Mouse (Mus musculus): ENCODE measurements around the gene Olfr509.

Olfr509 gene

DNA sequence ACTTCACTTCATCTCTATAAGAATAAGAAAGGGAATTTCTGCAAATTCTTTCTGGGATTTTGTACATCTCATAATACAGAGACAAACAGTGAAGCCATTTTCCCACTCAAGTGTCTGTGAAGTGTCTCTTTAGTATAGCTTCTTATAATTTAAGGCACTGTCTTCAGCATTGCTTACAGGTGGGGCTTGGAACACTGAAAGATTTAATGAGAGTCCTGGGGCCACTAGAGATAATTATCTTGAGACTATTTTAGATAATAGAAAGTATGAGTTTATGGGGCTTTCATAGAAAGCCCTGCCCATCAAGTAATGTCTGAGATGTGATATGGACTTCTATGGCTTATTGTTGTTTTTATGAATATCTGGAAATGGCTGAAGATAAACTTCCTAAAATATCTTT, at the start of gene Olfr509:
Gene Olfr509 (minus strand): TSS at position 101 of the 400 bp plus-strand sequence.
- TF ChIP-seq GATA4 (IDR thresholded peaks at IDR 0.05; ENCODE audit: insufficient replicate concordance, low read length) = no peak

DNA sequence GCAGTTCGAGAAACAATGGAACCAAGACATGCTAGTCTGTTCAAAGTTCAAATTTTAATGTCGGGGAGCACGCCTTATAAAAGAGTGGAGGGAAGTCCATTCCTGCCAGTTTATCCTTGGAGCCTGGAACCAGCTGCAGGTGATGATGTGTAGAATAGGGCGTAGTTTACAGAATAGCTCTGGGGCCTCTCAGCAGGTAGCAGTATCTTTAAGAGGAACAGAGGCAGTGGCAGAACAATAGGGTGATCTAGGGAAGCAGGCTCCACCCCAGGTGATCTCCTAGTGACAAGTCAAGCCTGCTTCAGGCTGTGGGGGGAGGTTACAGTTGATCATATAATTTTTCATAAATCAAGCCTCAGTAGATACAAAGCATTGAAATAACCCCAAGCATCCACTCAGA, 27.2 kb upstream of the Olfr509 start:
- TF ChIP-seq GATA4 (IDR thresholded peaks at IDR 0.05; ENCODE audit: insufficient replicate concordance, low read length) = no peak

DNA sequence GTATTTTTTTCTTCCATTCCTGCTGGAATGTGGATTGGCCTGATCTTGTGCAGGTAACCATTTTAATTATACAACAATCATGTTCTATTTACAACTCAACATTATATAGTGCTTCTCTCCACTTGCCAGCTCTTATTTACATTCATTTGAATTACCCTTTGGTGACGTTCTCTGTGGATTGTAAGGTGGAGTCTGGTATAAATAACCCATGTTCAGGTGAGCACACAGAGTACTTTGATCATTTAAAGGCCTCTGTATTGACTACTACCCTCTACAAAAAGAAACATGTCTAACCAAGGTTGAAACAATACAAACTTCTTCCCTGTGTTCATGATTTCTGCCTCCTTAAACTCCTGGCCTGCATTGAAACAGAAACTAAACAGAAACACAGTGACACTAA, 19.4 kb upstream of the Olfr509 start:
- no peak for TF ChIP-seq GATA4 (IDR thresholded peaks at IDR 0.05; ENCODE audit: insufficient replicate concordance, low read length)

DNA sequence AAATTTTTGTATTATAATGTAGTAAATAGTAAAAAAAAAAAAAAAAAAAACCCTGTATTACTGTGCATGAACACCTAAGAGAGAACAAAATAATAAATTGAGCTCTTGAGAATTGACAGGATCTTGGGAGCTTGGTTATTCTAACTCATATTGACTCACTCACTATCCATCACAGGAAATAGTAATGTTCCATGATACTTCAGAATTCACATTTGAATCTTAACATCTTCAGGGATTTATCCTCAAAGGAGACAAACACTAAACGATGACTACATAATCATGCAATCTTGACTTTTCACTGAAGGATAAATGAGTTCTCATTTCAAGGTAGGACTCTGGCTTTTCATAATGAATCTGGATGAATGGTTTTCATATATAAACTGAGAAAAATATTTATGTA, 14.4 kb upstream of the Olfr509 start, which contains the start of gene Olfr510:
Gene Olfr510 (plus strand): TSS at position 301 of the 400 bp plus-strand sequence.
- TF ChIP-seq GATA4 (IDR thresholded peaks at IDR 0.05; ENCODE audit: insufficient replicate concordance, low read length) = no peak

DNA sequence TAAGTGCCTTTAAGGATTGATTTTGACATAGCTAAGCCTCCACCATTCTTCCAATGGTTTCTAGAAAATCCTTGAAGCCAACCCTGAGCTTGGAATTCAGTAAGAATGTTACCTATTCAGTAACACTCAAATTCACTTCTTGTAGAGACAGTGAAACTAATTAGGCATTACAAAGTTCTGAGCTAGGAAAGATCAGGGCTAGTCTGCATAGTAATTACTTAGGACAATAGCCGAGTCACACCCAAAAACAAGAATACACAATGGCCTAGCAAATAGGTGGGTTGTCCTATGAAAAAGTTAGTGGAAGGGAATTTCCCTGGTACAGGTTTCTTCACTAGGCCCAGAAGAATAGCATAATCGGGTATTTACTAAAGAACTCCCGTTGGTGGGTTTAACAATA, 10.7 kb upstream of the Olfr509 start:
- no peak for TF ChIP-seq GATA4 (IDR thresholded peaks at IDR 0.05; ENCODE audit: insufficient replicate concordance, low read length)

DNA sequence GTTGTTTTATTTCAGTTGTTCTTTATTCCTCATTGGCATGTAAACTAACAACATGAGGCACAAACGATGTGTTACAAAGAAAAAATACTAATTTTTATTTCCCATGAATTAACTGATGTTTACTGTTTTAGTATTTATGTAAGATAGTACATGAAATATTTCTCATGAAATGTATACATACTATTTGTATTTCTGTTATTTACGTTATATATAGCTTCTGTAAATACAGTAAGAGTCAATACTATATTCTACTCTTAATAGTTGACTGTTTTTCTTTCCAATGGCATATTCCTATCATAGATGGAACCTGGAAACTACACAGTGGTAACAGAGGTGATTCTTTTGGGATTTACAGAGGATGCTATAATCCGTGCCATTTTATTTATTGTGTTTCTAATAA, 22.0 kb downstream of the Olfr509 start, which contains the start of gene Olfr508:
Gene Olfr508 (plus strand): TSS at position 301 of the 400 bp plus-strand sequence.
- TF ChIP-seq GATA4 (IDR thresholded peaks at IDR 0.05; ENCODE audit: insufficient replicate concordance, low read length) = no peak

DNA sequence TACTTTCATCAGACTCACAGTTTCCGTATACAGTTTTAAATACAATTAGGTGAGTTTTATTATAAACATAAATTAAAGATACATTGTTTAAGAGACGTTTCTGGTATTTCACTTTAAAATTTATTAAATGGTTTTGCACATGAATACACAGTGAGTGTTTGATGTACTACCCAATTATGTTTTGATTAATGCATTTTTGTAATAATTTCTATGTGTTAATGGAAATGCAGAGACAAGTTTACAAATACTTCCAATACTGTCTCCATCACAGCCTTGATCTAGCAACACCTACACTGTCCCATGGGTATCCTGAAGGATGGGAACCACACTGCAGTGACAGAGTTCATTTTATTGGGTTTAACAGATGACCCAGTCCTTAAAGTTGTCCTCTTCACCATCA, 30.2 kb downstream of the Olfr509 start, which contains the start of gene Olfr507:
Gene Olfr507 (plus strand): TSS at position 301 of the 400 bp plus-strand sequence.
- no peak for TF ChIP-seq GATA4 (IDR thresholded peaks at IDR 0.05; ENCODE audit: insufficient replicate concordance, low read length)

DNA sequence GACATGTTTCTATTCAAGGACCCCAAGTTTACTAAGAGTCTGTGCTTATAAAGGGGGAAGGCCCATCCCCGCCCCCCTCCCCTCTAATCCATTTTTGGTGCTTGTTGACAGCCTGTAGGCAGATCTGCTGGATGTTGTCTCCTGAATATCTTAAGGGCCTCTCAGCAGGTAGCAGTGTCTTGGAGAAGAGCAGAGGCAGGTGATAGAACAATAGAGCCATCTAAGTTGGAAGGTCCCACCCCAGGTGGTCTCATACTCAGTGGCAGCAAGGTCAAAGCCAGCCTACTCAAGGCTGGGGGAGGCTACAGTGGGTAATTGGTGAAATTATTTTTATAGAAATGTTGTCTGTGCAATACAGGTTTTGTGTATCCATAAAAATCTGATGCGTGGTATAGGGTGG, 37.6 kb downstream of the Olfr509 start:
- TF ChIP-seq GATA4 (IDR thresholded peaks at IDR 0.05; ENCODE audit: insufficient replicate concordance, low read length) = no peak

DNA sequence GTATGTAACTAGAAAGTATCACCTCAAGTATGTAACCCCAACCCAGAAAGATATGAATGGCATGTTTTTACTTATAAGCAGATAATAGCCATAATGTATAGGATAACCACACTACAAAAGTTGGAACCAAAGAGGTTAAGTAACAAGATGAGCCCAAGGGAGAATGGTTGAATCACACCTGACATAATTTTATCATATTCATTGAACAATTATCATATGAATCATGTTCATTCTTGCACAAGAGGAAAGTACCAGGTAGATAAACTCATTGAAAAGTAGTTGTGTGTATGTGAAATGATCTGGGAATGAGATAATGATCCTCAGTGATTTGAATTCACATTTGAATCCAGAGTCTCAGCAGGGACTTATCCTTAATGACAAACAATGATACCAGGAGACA, 41.2 kb downstream of the Olfr509 start, which contains the start of gene Olfr506:
Gene Olfr506 (plus strand): TSS at position 301 of the 400 bp plus-strand sequence.
- no peak for TF ChIP-seq GATA4 (IDR thresholded peaks at IDR 0.05; ENCODE audit: insufficient replicate concordance, low read length)
